Mouse (Mus musculus): ENCODE results near the gene Mmd2.

Mmd2 gene

GRCm38 (mm10) chr5:142547066-142547465, 61.5 kb downstream of the Mmd2 start:
- DNase-seq (ENCODE audit: low spot score) = no peak

- no peak for DNase-seq (ENCODE audit: low spot score)
Measured at GRCm38 (mm10) chr5:142546344-142546743, 62.3 kb downstream of the Mmd2 start.

DNA sequence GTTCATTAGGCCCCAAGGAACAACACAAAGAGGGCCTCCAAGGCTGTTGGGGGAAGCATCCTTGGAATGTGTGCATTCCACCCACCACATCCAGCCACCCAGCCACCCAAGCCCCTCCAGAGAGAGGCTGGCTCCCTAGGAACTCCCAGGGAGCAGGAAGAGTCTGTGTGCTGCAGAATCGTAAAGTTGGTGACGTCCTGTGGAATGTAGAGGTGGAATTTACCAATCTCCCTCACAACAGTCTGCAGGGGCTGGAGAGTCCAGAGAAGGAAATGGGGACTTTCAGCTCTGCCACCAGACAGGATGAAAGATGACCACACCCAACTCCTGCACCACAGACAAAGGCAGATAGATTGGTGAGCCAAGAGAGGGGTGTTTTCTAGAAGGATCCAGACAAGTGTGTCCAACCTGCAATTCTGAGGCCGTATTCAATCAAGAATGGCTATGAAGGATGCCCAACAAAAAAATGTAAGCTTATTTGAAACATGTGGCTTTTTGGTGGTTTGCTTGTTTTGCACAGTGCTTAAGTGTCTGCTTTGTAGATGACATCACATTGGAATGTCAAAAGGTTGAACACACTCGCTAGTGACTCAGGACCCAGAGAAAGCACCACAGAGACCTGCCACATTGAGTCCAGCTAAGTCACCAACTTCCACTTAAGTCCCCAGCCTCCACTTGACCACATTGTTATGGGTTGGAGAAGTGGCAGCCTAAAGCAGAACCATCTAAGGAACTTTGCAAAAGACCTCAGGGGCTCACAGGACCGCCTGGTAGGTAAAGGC, 63.4 kb downstream of the Mmd2 start:
- DNase-seq (ENCODE audit: low spot score) = no peak

- DNase-seq (ENCODE audit: low spot score) = no peak
Measured at GRCm38 (mm10) chr5:142537286-142537685, 71.3 kb downstream of the Mmd2 start.

DNA sequence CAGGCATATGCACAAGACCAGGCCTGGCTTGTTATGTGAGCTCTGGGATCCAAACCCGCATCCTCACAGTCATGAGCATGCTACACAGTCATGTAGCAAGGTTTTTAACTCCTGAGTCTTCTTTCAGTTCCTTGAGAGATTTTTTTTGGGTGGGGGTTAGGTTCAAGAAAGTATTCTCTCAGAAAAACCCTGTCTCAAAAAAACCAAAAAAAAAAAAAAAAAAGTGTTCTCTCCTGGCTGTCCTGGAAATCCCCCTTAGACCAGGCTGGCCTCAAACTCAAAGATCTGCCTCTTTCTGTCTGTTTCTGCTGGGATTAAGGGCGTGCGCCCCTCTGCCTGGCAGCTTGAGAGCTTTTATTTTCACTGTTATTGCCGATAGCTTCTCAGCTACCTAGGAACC, 73.2 kb downstream of the Mmd2 start:
- DNase-seq (ENCODE audit: low spot score) = no peak

GRCm38 (mm10) chr5:142529915-142530314, 78.7 kb downstream of the Mmd2 start, which contains the start of gene Papolb:
Papolb (minus strand) TSS chr5:142530076.
- no peak for DNase-seq (ENCODE audit: low spot score)

DNA sequence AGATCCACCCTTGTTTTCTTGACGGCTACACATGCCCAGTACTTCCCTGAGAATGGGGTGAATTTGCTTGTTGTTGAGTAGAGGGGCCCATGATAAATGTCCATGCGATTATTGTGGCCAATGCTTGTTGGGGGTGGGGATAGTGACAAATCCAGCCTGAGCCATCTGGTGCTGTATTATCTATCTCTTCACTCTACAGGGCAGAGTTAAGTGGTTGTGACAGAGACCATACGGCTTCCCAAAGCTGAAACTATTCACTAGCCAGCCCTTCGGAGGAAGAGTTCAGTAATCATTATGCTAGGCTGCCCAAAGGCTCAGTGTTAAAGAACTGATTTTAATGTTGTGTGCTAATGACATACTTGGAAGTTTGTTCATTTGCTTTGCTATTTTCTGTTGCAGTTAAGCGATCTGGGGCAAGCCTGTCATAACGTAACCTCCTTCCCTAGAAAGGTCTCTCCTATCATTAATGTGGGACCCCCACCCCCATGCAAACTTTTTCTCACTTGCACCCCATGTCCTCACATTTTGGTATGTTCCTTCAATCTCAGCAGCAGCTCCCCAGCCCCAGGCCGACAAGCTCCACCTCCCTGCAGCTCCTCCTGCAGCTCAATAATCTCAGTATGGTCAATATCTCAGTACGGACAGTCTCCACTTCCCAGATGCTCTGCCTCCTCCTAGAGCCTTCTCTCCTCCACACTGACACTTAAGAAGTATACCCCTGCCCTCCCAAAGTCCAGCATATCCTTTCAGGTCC, 83.7 kb downstream of the Mmd2 start:
- DNase-seq (ENCODE audit: low spot score) = no peak

DNA sequence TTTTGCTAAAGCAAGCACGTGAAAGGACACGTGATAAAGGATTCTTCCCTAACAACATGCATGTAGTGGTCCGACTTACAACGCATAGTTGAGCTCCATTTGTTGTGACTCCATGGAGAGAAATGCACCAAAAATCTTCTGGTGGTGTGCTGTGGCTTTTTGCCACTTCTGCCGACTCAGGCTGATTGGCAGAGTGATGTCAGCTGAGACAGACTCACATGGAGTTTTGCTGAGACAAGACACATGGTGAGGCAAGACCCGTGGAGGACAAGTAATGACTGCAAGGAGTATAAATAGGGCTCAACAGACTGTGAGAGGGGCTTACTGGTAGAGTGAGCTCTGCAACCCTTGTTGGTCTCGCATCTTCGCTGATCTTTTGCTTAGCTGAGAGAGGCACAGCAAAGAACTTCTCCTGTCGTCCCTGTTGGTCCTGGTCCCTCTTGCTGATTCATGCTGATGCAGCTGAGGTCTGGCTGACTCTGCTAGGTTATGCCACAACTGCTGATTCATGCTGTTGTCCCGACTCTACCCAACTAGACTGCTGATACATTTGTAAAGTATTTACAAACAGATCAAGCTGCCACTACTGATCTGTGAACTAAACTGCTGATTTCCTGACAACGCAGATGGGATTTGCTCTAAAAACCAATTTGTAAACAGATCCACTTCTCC, 87.3 kb downstream of the Mmd2 start:
- no peak for DNase-seq (ENCODE audit: low spot score)

- no peak for DNase-seq (ENCODE audit: low spot score)
Measured at GRCm38 (mm10) chr5:142520360-142520759, 88.2 kb downstream of the Mmd2 start.

GRCm38 (mm10) chr5:142518973-142519372, 89.6 kb downstream of the Mmd2 start:
- DNase-seq (ENCODE audit: low spot score) = no peak
